Mouse (Mus musculus) gastrocnemius, adult 2 months (tissue): ENCODE measurements around the gene Reps2. TPM values are rescaled to one million over a fixed set of nuclear protein-coding genes. Genes with fewer than 3 reads are reported as not detected.

Experiments used
- DNase-seq: peaks from one replicate; pipeline ENCODE4 v3.0.0; 2022
- H3K27ac ChIP-seq: fragments of 200-600 bp; 2 replicates; pipeline ENCODE4 v1.8.1; 2022; ENCODE audit warnings: mild to moderate bottlenecking
- H3K4me3 ChIP-seq: fragments of 200-600 bp; 2 replicates; pipeline ENCODE4 v1.8.1; 2022; ENCODE audit warnings: mild to moderate bottlenecking, moderate library complexity
- CTCF ChIP-seq: fragments of 200-600 bp; IDR thresholded peaks from 2 replicates; pipeline ENCODE4 v1.8.1; 2022; ENCODE audit warnings: antibody characterized with exemption, mild to moderate bottlenecking, moderate library complexity
- intact Hi-C: fragments of 180-260 bp; cut with DNase I; formaldehyde crosslinking; loops from one replicate; pipeline ENCODE4 v1.15.1; 2025
- long read RNA-seq, 2 experiments: library from polyadenylated mRNA; stranded (forward); transcript quantifications; one replicate each; pipeline ENCODE4 v2.0.0; 2021
- total RNA-seq, 2 experiments: library from RNA; stranded (reverse); gene quantifications; 2 replicates each; pipeline ENCODE4 v1.2.3; 2021

Gene Reps2
- under 1 TPM; 0.92 to 0.95 TPM for total RNA-seq
- long read RNA-seq, experiment 1, result 0 reads
- long read RNA-seq, experiment 2, result 0 reads

DNA sequence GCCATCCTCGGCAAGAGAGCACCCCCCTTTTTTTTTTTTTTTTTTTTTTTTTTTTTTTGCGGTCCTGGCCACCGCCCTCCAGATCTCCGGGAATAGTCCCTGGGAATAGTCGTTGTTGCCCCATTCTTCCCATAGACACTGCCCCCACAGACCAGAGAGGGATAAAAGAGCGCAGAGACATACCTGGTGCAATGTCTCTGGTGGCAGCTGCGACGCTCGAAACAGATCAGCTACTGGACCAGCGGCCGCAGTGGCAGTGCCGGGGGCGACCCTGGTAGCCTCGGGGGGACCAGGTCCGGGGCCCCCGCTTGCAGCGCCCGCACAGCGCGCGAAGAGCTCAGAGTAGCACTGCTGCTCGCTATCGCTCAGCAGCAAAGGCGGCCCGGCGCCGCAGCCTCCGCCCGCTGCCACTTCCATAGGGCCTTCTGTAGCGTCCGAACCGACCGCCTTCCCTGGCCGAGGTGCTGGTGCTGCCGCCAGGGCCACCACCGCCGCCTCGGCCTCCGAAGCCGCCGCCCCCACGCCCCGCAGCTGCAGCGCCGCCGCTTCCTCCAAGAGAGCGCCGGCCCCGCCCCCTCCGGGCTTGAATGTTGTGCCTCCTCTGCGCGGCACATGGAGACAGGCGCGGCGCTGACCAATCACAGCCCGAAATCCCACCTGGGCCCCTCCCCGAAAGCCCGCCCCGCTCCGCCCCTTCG is at the start of gene Reps2:
Gene Reps2, minus strand, starts transcription at position 559 of the 698 bp plus-strand sequence.
- peak within 1 kb of the TSS; percentile 81 for H3K4me3 ChIP-seq
- peak within 1 kb of the TSS; percentile 63 for H3K27ac ChIP-seq
- peak; percentile 86 for DNase-seq
- intact Hi-C loops, result no loop called here
- no peak for TF ChIP-seq CTCF

GRCm38 (mm10) chrX:162691272-162691671 is 47.8 kb upstream of the Reps2 start:
- no peak for DNase-seq
- no peak overlapping the region for H3K4me3 ChIP-seq
- TF ChIP-seq CTCF, result no peak
- no peak overlapping the region for H3K27ac ChIP-seq
- intact Hi-C loops, result no loop called here

DNA sequence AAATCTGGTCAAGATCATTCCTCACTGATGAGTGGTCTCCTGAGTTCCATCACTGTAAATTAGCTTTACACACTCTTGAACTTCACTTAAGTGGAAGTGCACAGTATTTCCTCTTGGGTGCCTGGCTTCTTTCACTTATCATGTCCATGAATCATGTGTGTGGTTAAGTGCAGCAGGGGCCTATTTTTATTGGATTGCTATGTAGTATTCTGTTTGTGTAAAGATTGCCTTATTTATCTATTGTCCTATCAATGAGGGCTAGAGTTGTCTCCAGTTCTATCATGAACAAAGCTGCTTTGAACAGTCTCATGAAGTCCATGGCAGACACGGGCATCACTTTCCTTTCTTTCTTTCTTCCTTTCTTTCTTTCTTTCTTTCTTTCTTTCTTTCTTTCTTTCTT is 41.9 kb upstream of the Reps2 start:
- H3K4me3 ChIP-seq, result no peak overlapping the region
- no peak overlapping the region for H3K27ac ChIP-seq
- intact Hi-C loops, result no loop called here
- no peak for TF ChIP-seq CTCF
- DNase-seq, result no peak

- no peak overlapping the region for H3K4me3 ChIP-seq
- no peak overlapping the region for H3K27ac ChIP-seq
- intact Hi-C loops, result no loop called here
- no peak for DNase-seq
- TF ChIP-seq CTCF, result no peak
Measured at GRCm38 (mm10) chrX:162679506-162679905, 36.1 kb upstream of the Reps2 start.

DNA sequence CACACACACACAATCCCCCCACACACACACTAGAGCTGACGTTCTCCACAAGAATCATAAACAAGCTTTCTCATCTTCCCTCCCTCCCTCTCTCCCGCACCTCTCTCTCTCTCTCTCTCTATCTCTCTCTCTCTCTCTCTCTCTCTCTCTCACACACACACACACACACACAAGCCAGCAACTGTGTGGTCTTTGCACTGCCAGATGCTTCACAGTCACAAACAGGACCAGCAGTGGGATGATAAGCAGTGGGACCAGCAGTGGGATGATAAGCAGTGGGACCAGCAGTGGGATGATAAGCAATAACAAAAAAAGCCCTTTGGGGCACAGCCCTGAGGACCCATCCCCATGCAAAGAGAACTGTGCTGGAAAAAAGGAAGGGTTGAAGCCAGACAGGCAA is 35.4 kb upstream of the Reps2 start:
- intact Hi-C loops, result no loop called here
- DNase-seq, result no peak
- Histone ChIP-seq H3K4me3 (no peak overlapping the region), H3K27ac (no peak overlapping the region)
- TF ChIP-seq CTCF, result no peak

DNA sequence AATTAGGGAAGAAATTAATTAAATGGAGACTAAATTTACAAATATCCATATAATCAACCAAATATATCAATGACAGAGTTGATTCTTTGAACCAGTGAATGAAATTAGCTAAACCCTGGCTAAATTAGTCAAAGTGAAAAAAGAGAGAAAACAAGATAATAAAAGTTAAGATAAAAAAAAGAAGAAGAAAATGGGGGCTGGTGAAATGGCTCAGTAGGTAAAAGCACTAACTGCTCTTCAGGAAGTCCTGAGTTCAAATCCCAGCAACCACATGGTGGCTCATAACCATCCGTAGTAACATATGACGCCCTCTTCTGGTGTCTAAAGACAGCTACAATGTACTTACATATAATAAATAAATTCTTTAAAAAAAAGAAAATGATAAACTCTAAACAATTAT is 22.7 kb upstream of the Reps2 start:
- intact Hi-C loops, result no loop called here
- no peak overlapping the region for H3K4me3 ChIP-seq
- TF ChIP-seq CTCF, result no peak
- no peak for DNase-seq
- no peak overlapping the region for H3K27ac ChIP-seq

- intact Hi-C loops, result no loop called here
- no peak for DNase-seq
- no peak overlapping the region for H3K27ac ChIP-seq
- TF ChIP-seq CTCF, result no peak
- H3K4me3 ChIP-seq, result no peak overlapping the region
Measured at GRCm38 (mm10) chrX:162660182-162660581, 16.7 kb upstream of the Reps2 start.

- intact Hi-C loops, result no loop called here
- Histone ChIP-seq H3K4me3 (no peak overlapping the region), H3K27ac (no peak overlapping the region)
- DNase-seq, result no peak
- no peak for TF ChIP-seq CTCF
Measured at GRCm38 (mm10) chrX:162653518-162653917, 10.1 kb upstream of the Reps2 start.

GRCm38 (mm10) chrX:162652445-162652844 is 9.0 kb upstream of the Reps2 start:
- no peak overlapping the region for H3K4me3 ChIP-seq
- DNase-seq, result no peak
- no peak for TF ChIP-seq CTCF
- intact Hi-C loops, result no loop called here
- no peak overlapping the region for H3K27ac ChIP-seq

DNA sequence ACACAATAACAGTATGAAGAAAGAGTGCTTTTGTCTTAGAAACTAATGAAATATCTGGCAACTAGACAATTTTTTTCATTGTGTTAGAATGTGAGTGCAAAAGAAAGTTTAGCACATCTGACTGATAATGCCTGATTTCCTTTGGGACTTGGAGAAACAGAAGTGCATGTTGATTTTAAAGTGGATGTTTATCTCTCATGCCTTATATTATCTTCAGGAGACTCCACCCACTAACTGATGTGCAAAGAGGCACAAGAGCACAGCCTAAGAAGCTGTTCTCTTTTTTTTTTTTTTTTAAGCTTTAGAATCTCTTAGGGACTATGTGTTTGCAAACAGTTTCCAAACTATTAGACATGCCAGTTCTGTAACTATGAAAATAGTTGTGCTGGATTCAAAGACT is 7.7 kb upstream of the Reps2 start:
- Histone ChIP-seq H3K27ac (no peak overlapping the region), H3K4me3 (no peak overlapping the region)
- no peak for DNase-seq
- no peak for TF ChIP-seq CTCF
- intact Hi-C loops, result no loop called here

DNA sequence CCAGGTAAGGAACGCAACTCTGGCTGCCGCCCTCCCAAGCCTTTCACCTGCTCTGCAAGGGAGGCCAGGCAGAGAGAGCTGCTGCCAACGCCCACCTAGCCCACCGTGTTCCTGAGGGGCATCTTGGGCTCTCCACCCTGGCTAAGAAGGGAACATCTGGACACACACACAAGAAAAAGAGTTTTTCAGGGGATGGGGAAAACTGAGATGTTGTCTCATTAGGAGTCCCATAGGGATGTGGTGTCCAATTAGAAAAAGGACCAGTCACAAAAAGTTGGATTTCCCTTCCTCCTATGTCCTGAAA is 292 bp upstream of the Reps2 start:
- DNase-seq, result no peak
- Histone ChIP-seq H3K27ac (no peak overlapping the region), H3K4me3 (peak overlapping the region; percentile 81)
- intact Hi-C loops, result no loop called here
- TF ChIP-seq CTCF, result no peak

DNA sequence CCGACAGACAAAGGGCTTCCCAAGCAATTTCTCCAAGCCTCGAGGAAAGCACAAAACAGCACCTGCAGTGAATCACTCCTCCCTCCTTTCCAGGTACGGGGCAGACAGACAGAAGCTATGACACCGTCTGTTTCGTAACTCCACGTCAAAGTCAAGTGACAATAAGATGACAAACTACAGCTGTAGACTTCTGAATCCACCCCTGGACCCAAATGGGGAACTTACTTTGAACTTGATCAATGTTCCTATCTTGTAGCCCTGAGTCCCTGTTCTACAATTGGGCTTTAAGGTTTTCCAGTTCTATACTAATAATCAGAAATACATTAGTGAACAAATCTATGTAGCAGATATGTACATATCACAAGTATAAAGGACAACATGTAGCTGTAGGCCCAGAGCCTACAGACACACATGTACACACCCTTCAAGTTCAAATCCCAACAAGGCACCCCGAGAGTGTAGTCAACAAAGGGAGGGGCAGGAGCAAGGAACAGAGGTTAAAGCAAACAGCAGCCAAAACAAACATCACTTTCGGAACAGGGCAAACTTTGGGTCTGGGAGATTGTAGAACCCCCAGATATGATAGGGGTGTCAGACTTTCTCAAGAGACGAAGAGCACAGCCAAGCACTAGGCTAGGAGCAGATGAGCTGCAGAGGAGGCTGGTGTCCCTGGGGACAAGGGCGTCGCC is 903 bp downstream of the Reps2 start:
- TF ChIP-seq CTCF, result no peak
- DNase-seq, result no peak
- Histone ChIP-seq H3K4me3 (peak overlapping the region; percentile 81), H3K27ac (peak overlapping the region; percentile 63; the same call in 1 of the 2 replicates)
- intact Hi-C loops, result no loop called here

- no peak for DNase-seq
- Histone ChIP-seq H3K4me3 (peak overlapping the region; percentile 81), H3K27ac (no peak overlapping the region)
- TF ChIP-seq CTCF, result no peak
- intact Hi-C loops, result no loop called here
Measured at GRCm38 (mm10) chrX:162641764-162642163, 1.7 kb downstream of the Reps2 start.

- no peak for TF ChIP-seq CTCF
- DNase-seq, result no peak
- Histone ChIP-seq H3K4me3 (no peak overlapping the region), H3K27ac (no peak overlapping the region)
- intact Hi-C loops, result no loop called here
Measured at GRCm38 (mm10) chrX:162635159-162635558, 8.3 kb downstream of the Reps2 start.
